Mouse (Mus musculus) 416B (cell line): ENCODE measurements around the gene Jam2.

ENCODE experiments used
- DNase-seq: peaks from one replicate; pipeline ENCODE4 v3.0.0; 2011; ENCODE audit warnings: low read depth

Jam2 gene

GRCm38 (mm10) chr16:84838576-84838975 lies 64.7 kb downstream of the Jam2 start:
- DNase-seq: peak; percentile 28

- DNase-seq: peak; percentile 29
Measured at GRCm38 (mm10) chr16:84853492-84853891, 79.6 kb downstream of the Jam2 start.

DNA sequence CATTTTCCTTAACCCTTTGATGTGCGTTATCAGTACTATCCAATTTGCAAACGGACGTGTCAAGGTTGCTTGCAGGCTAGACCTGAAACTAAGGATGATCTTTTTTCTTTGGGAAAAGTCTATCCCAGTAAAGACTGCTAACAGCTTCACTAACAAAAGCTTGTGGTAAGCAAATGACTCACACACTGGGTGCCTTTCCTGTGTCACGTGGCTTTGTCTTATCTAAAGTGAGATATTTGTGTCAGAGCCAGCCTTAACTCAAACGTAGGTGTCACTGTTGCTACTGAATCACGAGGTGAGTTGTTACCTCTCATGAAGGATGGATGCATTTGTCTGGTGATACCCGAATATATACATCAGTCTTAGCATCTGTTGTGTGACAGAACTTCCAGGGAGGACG lies 90.7 kb downstream of the Jam2 start:
- peak; percentile 27 for DNase-seq

DNA sequence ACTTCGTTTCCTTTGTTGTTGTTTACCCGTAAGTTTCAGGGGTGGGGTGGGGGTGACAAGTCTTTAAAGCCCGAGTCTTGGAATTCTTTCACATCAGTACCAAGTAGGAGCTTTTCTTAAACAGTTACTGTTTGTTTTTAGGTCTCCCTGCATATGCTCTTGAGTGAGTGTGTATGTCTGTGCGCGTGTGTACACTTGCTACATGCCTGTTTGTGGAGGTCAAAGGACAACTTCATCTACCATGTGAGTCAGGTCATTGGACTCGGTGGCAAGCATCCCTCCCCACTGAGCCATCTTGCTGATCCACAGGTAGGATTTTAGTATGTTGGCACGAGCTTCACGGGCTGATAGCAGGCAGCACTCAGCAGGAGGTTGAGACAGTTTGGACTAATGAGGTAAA lies 99.9 kb downstream of the Jam2 start:
- DNase-seq: no peak

GRCm38 (mm10) chr16:84875012-84875717 lies 101.2 kb downstream of the Jam2 start:
- DNase-seq: no peak
